Mouse (Mus musculus) intestine, embryonic 14.5 days (tissue): ENCODE data around the gene Dusp7. TPM values are rescaled to one million over a fixed set of nuclear protein-coding genes. Genes with fewer than 3 reads are reported as not detected.
A peak's percentile ranks its signal among the peaks of the same experiment; 100 is the strongest.

Experiments
- ATAC-seq: fragments of 200-750 bp; cut with Nextera tagmentation; replicated peaks from 2 replicates; pipeline ENCODE4 v1.8.0; 2017; ENCODE audit warnings: low read depth, moderate number of reproducible peaks, moderate TSS enrichment, moderate library complexity; ENCODE audit not compliant: low FRiP score, low TSS enrichment
- DNase-seq: peaks from one replicate; pipeline ENCODE4 v3.0.0-alpha.2; 2018; ENCODE audit warnings: low spot score
- H3K27ac ChIP-seq: fragments of 300-500 bp; sonication (generic); 2 replicates; pipeline ENCODE4 v1.5.1; 2014; ENCODE audit warnings: low read depth, mild to moderate bottlenecking, control low read depth
- H3K27me3 ChIP-seq: fragments of 300-500 bp; sonication (generic); replicated peaks from 2 replicates; pipeline ENCODE4 v1.6.1; 2014; ENCODE audit warnings: low read length, control low read depth; ENCODE audit not compliant: control insufficient read depth, insufficient read depth
- H3K36me3 ChIP-seq: fragments of 300-500 bp; sonication (generic); 2 replicates; pipeline ENCODE4 v1.6.1; 2014; ENCODE audit warnings: low read length, control low read depth; ENCODE audit not compliant: control insufficient read depth, insufficient read depth
- H3K4me1 ChIP-seq: fragments of 300-500 bp; sonication (generic); replicated peaks from 2 replicates; pipeline ENCODE4 v1.6.1; 2014; ENCODE audit warnings: low read length, control low read depth, mixed read lengths; ENCODE audit not compliant: control insufficient read depth, insufficient read depth
- H3K4me2 ChIP-seq: fragments of 300-500 bp; sonication (generic); 2 replicates; pipeline ENCODE4 v1.6.1; 2014; ENCODE audit warnings: low read length
- H3K4me3 ChIP-seq: fragments of 300-500 bp; sonication (generic); 2 replicates; pipeline ENCODE4 v1.5.1; 2014; ENCODE audit warnings: low read depth, low read length, control low read depth, mixed read lengths
- H3K9ac ChIP-seq: fragments of 300-500 bp; sonication (generic); 2 replicates; pipeline ENCODE4 v1.6.1; 2014; ENCODE audit warnings: mild to moderate bottlenecking, low read length
- H3K9me3 ChIP-seq: fragments of 300-500 bp; sonication (generic); 2 replicates; pipeline ENCODE4 v1.6.1; 2016; ENCODE audit warnings: low read length, control low read depth; ENCODE audit not compliant: control insufficient read depth
- WGBS: fragments of 180-500 bp; shearing (Covaris S2); extraction: QIAGEN DNeasy Blood & Tissue Kit; methylation state at CpG from one replicate; pipeline ENCODE4 v1.1.7; 2014; 5-methylcytosine and 5-hydroxymethylcytosine counted together
- polyA plus RNA-seq: library from polyadenylated mRNA; unstranded; fragments of >200 nt; fragmentation: Nextera tagmentation; extraction: Ambion mirVana; gene quantifications from 2 replicates; pipeline ENCODE4 v1.2.1, GENCODE M21; 2014

The Dusp7 gene
- polyA plus RNA-seq, 1 experiment from 2014 or later: 19.8 TPM

GRCm38 (mm10) chr9:106378753-106379152 is 10.3 kb downstream of the Dusp7 start:
- no peaks in the 10 kb centered on the region for H3K4me1 ChIP-seq
- H3K27me3 ChIP-seq: no peaks in the 10 kb centered on the region
- no peaks in the 10 kb centered on the region for H3K9me3 ChIP-seq
- ATAC-seq (no peak), DNase-seq (no peak)
- 55% methylated on average over 9 of the region's 9 CpGs for WGBS
- no peak overlapping the region for H3K4me2 ChIP-seq
- H3K36me3 ChIP-seq: peaks cover 27% of the 10 kb centered on the region
- H3K27ac ChIP-seq: no peak overlapping the region
- no peak overlapping the region for H3K9ac ChIP-seq
- H3K4me3 ChIP-seq: no peak overlapping the region

DNA sequence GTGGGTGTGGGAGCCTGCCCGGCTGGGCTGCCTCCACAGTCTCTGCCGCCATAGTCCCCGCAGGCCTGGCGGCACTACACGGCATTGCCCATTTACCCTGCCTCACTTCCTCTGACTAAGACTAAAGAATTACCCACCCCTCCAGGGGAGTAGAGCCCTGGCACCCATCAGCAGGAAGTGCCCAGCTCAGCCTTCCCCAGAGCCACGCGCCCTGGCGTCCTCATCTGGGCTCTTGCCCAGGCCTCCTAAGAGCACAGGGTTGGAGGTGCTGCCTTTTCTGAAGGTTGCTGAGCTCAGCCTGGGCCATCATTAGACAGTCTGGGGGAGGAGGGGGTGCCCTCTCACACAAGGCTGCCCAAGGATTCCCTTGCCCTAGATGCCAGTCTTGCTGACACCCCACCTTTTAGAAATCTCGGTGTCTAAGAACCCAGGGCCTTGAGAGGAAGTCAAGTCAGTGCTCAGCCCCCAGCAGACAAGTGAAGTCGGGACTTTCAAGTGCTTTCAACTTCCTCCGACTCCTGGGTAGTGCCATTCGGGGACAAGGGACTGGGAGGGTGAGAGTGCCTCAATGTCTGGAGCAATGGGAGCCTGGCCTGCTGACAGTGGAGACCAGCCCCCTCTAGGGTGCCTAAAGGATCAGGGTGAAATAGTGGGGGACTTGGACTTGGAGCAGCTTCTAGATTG is 17.9 kb downstream of the Dusp7 start:
- no peak for DNase-seq
- H3K4me1 ChIP-seq: no peaks in the 10 kb centered on the region; the same call in 1 of the 2 replicates
- no peaks in the 10 kb centered on the region for H3K36me3 ChIP-seq
- no peak overlapping the region for H3K27ac ChIP-seq
- 89% methylated on average over 12 of the region's 12 CpGs for WGBS
- ATAC-seq: no peak
- no peaks in the 10 kb centered on the region for H3K27me3 ChIP-seq
- H3K4me3 ChIP-seq: no peak overlapping the region
- H3K9ac ChIP-seq: no peak overlapping the region
- H3K4me2 ChIP-seq: no peak overlapping the region
- no peaks in the 10 kb centered on the region for H3K9me3 ChIP-seq

- Histone ChIP-seq H3K27me3 (no peaks in the 10 kb centered on the region), H3K36me3 (no peaks in the 10 kb centered on the region), H3K4me3 (no peak overlapping the region), H3K9ac (no peak overlapping the region), H3K4me1 (peaks cover 9% of the 10 kb centered on the region), H3K27ac (no peak overlapping the region), H3K4me2 (no peak overlapping the region), H3K9me3 (no peaks in the 10 kb centered on the region)
- no peak for DNase-seq
- peak; percentile 9; the same call in 1 of the 2 replicates for ATAC-seq
- 56% methylated on average over 11 of the region's 11 CpGs for whole genome bisulfite sequencing
These were observed 24.5 kb downstream of the Dusp7 start for GRCm38 (mm10) chr9:106392828-106393527.

- ATAC-seq: no peak
- WGBS: 92% methylated on average over 8 of the region's 8 CpGs
These were observed 25.1 kb downstream of the Dusp7 start for GRCm38 (mm10) chr9:106393548-106393947.

GRCm38 (mm10) chr9:106394649-106395602 is 26.5 kb downstream of the Dusp7 start:
- Histone ChIP-seq H3K9ac (no peak overlapping the region), H3K9me3 (no peaks in the 10 kb centered on the region), H3K4me3 (no peak overlapping the region), H3K27me3 (no peaks in the 10 kb centered on the region), H3K4me1 (peaks cover 9% of the 10 kb centered on the region), H3K4me2 (no peak overlapping the region), H3K27ac (no peak overlapping the region), H3K36me3 (no peaks in the 10 kb centered on the region)
- WGBS: 54% methylated on average over 11 of the region's 11 CpGs
- ATAC-seq: 0 out of 2 replicates have a peak, but pooled peaks have one; percentile 33
- no peak for DNase-seq

More at GRCm38 (mm10) chr9:106393548-106393947, 25.1 kb downstream of the Dusp7 start:
- Histone ChIP-seq H3K9me3 (no peaks in the 10 kb centered on the region), H3K27me3 (no peaks in the 10 kb centered on the region), H3K4me1 (peaks cover 9% of the 10 kb centered on the region), H3K4me2 (no peak overlapping the region), H3K36me3 (no peaks in the 10 kb centered on the region), H3K27ac (no peak overlapping the region), H3K4me3 (no peak overlapping the region), H3K9ac (no peak overlapping the region)
- no peak for DNase-seq

DNA sequence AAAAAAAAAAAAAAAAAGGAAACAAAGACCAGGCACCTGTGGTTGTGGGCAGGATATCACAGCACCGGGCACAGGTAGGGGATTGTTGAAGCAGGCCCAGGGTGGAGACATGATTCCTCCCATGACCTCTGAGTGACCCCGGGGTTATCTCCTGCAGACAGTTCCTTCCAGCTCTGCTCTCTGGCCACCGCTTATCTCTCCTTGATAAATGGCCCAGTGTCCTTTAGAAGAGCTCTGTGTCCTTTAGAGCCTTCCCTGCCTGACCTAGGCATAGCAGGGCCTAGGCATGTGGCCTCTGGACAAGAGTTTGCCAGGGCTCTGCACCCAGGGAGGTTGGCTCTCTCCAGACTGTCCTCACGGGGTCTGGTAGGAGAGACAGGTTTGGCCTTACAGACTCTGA is 29.3 kb downstream of the Dusp7 start:
- Histone ChIP-seq H3K4me3 (no peak overlapping the region), H3K27ac (no peak overlapping the region), H3K4me2 (no peak overlapping the region), H3K4me1 (peaks cover 9% of the 10 kb centered on the region; the same call in 1 of the 2 replicates), H3K27me3 (no peaks in the 10 kb centered on the region), H3K9me3 (no peaks in the 10 kb centered on the region), H3K36me3 (no peaks in the 10 kb centered on the region), H3K9ac (no peak overlapping the region)
- ATAC-seq (no peak), DNase-seq (no peak)
- WGBS: 50% methylated on average over 4 of the region's 4 CpGs

- ATAC-seq: no peak
- Histone ChIP-seq H3K36me3 (no peaks in the 10 kb centered on the region), H3K9ac (no peak overlapping the region), H3K4me1 (peaks cover 9% of the 10 kb centered on the region; the same call in 1 of the 2 replicates), H3K4me3 (no peak overlapping the region), H3K27ac (no peak overlapping the region), H3K4me2 (no peak overlapping the region), H3K9me3 (no peaks in the 10 kb centered on the region), H3K27me3 (no peaks in the 10 kb centered on the region)
- DNase-seq: no peak
- WGBS: 63% methylated on average over 9 of the region's 9 CpGs
These were observed 30.4 kb downstream of the Dusp7 start for GRCm38 (mm10) chr9:106398667-106399311.

GRCm38 (mm10) chr9:106399808-106400207 is 31.4 kb downstream of the Dusp7 start:
- Histone ChIP-seq H3K9ac (no peak overlapping the region), H3K9me3 (no peaks in the 10 kb centered on the region), H3K4me2 (no peak overlapping the region), H3K4me1 (peaks cover 6% of the 10 kb centered on the region; the same call in 1 of the 2 replicates), H3K4me3 (no peak overlapping the region), H3K27ac (no peak overlapping the region), H3K36me3 (no peaks in the 10 kb centered on the region), H3K27me3 (no peaks in the 10 kb centered on the region)
- DNase-seq (no peak), ATAC-seq (no peak)
- WGBS: 82% methylated on average over 3 of the region's 3 CpGs
